In genomic region chr10:128587120-128587519, GRCm38 (mm10) we compare ENCODE assay signal across 10 mouse cellular contexts. TPM values are rescaled to one million over a fixed set of nuclear protein-coding genes. Genes with fewer than 3 reads are reported as not detected.
DNase-seq lines count a peak whose midpoint lies in the region; ATAC-seq lines count a peak whose summit lies in the region.
"Had no signal": no experiment of that assay in that cellular context is flagged by ENCODE, and none has a peak within 500 bp of the region (broad histone marks: within the 10 kb centered on the region; RNA-seq: fewer than 3 reads in every experiment).

No protein-coding gene starts in this region.

- WGBS in heart, embryonic 10.5 days: 36% methylated on average over 4 of the region's 4 CpGs
- WGBS in liver, embryonic 15.5 days (ENCODE audit: insufficient replicate concordance): 38% methylated on average over 4 of the region's 4 CpGs
- WGBS in liver, embryonic 11.5 days: 40% methylated on average over 4 of the region's 4 CpGs
- 38% methylated on average over 4 of the region's 4 CpGs for WGBS in limb, embryonic 12.5 days

- no peaks in the 10 kb centered on the region for H3K36me3 ChIP-seq in heart, embryonic 10.5 days
- no peaks in the 10 kb centered on the region for H3K36me3 ChIP-seq in liver, embryonic 15.5 days (replicated peaks)
- H3K36me3 ChIP-seq in liver, embryonic 11.5 days (ENCODE audit: control insufficient read depth, insufficient read depth, low read length): no peaks in the 10 kb centered on the region
- no peaks in the 10 kb centered on the region for H3K36me3 ChIP-seq in limb, embryonic 12.5 days

- H3K9ac ChIP-seq in liver, embryonic 15.5 days: no peak overlapping the region
- no peak overlapping the region for H3K9ac ChIP-seq in liver, embryonic 11.5 days (ENCODE audit: low read depth, low read length)
- H3K9ac ChIP-seq in limb, embryonic 12.5 days (replicated peaks): no peak overlapping the region

- peaks cover 53% of the 10 kb centered on the region for H3K27me3 ChIP-seq in heart, embryonic 10.5 days (ENCODE audit: insufficient read depth, poor library complexity, severe bottlenecking)
- peaks cover 97% of the 10 kb centered on the region for H3K27me3 ChIP-seq in liver, embryonic 15.5 days
- peaks cover 58% of the 10 kb centered on the region for H3K27me3 ChIP-seq in liver, embryonic 11.5 days (replicated peaks; ENCODE audit: control insufficient read depth, insufficient read depth, low read length)
- H3K27me3 ChIP-seq in limb, embryonic 12.5 days: peaks cover 80% of the 10 kb centered on the region

- DNase-seq in heart, embryonic 10.5 days (ENCODE audit: low spot score): no peak
- no peak for DNase-seq in heart, postnatal 25 days (ENCODE audit: low spot score)
- no peak for DNase-seq in liver, embryonic 11.5 days (ENCODE audit: low spot score)
- peak; percentile 77 for DNase-seq in thymus, postnatal 0 days (ENCODE audit: low spot score)
- DNase-seq in right cerebral cortex, postnatal 10 days (ENCODE audit: low spot score in 2 of 2): no peak
- no peak for DNase-seq in layer of hippocampus, adult 11-12 months (ENCODE audit: low spot score)
- DNase-seq: heart, postnatal 4 days; left cerebral cortex, postnatal 4 days had no signal

- no peak for ATAC-seq in liver, embryonic 15.5 days (ENCODE audit: insufficient read depth)
- no peak for ATAC-seq in liver, embryonic 11.5 days (replicated peaks; ENCODE audit: low FRiP score)
- ATAC-seq in limb, embryonic 12.5 days (ENCODE audit: insufficient number of reproducible peaks, insufficient read depth, low FRiP score, low TSS enrichment, low read depth): no peak

- 0 out of 2 replicates have a peak overlapping the region, but pooled peaks have one; percentile 8 for H3K4me3 ChIP-seq in heart, embryonic 10.5 days
- H3K4me3 ChIP-seq in liver, embryonic 15.5 days (replicated peaks): no peak overlapping the region
- no peak overlapping the region for H3K4me3 ChIP-seq in liver, embryonic 11.5 days (ENCODE audit: low read depth, low read length)
- peak overlapping the region; percentile 62 for H3K4me3 ChIP-seq in limb, embryonic 12.5 days (replicated peaks)

- peak overlapping the region; percentile 84; the same call in 1 of the 2 replicates for H3K4me2 ChIP-seq in liver, embryonic 15.5 days
- no peak overlapping the region; the same call in 1 of the 2 replicates for H3K4me2 ChIP-seq in liver, embryonic 11.5 days
- H3K4me2 ChIP-seq in limb, embryonic 12.5 days: peak overlapping the region; percentile 98

- intact Hi-C loops in heart, postnatal 25 days (cut with DNase I): no loop called here

- peak overlapping the region; percentile 52; the same call in 1 of the 2 replicates for H3K27ac ChIP-seq in heart, embryonic 10.5 days
- no peak overlapping the region for H3K27ac ChIP-seq in liver, embryonic 15.5 days (replicated peaks)
- H3K27ac ChIP-seq in liver, embryonic 11.5 days (ENCODE audit: low read depth, low read length): no peak overlapping the region
- peak overlapping the region; percentile 69 for H3K27ac ChIP-seq in limb, embryonic 12.5 days

- peaks cover 49% of the 10 kb centered on the region for H3K4me1 ChIP-seq in heart, embryonic 10.5 days
- H3K4me1 ChIP-seq in liver, embryonic 15.5 days (replicated peaks): peaks cover 29% of the 10 kb centered on the region
- peaks cover 8% of the 10 kb centered on the region; the same call in 1 of the 2 replicates for H3K4me1 ChIP-seq in liver, embryonic 11.5 days (replicated peaks; ENCODE audit: control insufficient read depth, insufficient read depth, low read length)
- H3K4me1 ChIP-seq in limb, embryonic 12.5 days (replicated peaks): peaks cover 39% of the 10 kb centered on the region

- H3K9me3 ChIP-seq in heart, embryonic 10.5 days: no peaks in the 10 kb centered on the region
- no peaks in the 10 kb centered on the region for H3K9me3 ChIP-seq in liver, embryonic 15.5 days (replicated peaks)
- H3K9me3 ChIP-seq in liver, embryonic 11.5 days (ENCODE audit: control insufficient read depth, low read length): no peaks in the 10 kb centered on the region
- H3K9me3 ChIP-seq in limb, embryonic 12.5 days: no peaks in the 10 kb centered on the region

RNA-seq across cellular contexts. Expression of gene Erbb3, which starts 2.3 kb away (rescaled TPM):
- 7.4 and 7.7 TPM in 2 replicates for polyA plus RNA-seq in heart, embryonic 10.5 days (2016; fragmentation: Nextera tagmentation; extraction: Ambion mirVana)
- total RNA-seq in heart, postnatal 25 days (2021): 1 to 10 TPM; 8.3 to 8.6 TPM
- polyA plus RNA-seq in liver, embryonic 15.5 days (2015; fragmentation: Nextera tagmentation; extraction: Ambion mirVana): 3.1 and 3.6 TPM in 2 replicates
- polyA plus RNA-seq in liver, embryonic 11.5 days (2014; fragmentation: Nextera tagmentation; extraction: Ambion mirVana): 3.0 and 3.7 TPM in 2 replicates
- 15.4 and 16.6 TPM in 2 replicates for polyA plus RNA-seq in limb, embryonic 12.5 days (2016; fragmentation: Nextera tagmentation; extraction: Ambion mirVana)
- 0.85 and 0.87 TPM in 2 replicates for polyA plus RNA-seq in thymus, postnatal 0 days (2015; fragmentation: Nextera tagmentation; extraction: Ambion mirVana)

RNA-seq across cellular contexts. Expression of gene Pa2g4, which starts 21.3 kb away (rescaled TPM):
- 168 and 225 TPM in 2 replicates for polyA plus RNA-seq in heart, embryonic 10.5 days (2016; fragmentation: Nextera tagmentation; extraction: Ambion mirVana)
- total RNA-seq in heart, postnatal 25 days (2021): 10 to 100 TPM; 45.8 to 48.6 TPM
- 118 and 119 TPM in 2 replicates for polyA plus RNA-seq in liver, embryonic 15.5 days (2015; fragmentation: Nextera tagmentation; extraction: Ambion mirVana)
- polyA plus RNA-seq in liver, embryonic 11.5 days (2014; fragmentation: Nextera tagmentation; extraction: Ambion mirVana): 384 and 397 TPM in 2 replicates
- polyA plus RNA-seq in limb, embryonic 12.5 days (2016; fragmentation: Nextera tagmentation; extraction: Ambion mirVana): 199 and 206 TPM in 2 replicates
- 238 and 264 TPM in 2 replicates for polyA plus RNA-seq in thymus, postnatal 0 days (2015; fragmentation: Nextera tagmentation; extraction: Ambion mirVana)

RNA-seq across cellular contexts. Expression of gene Rpl41, which starts 38.0 kb away (rescaled TPM):
- polyA plus RNA-seq in heart, embryonic 10.5 days (2016; fragmentation: Nextera tagmentation; extraction: Ambion mirVana): 2,301 and 2,407 TPM in 2 replicates
- 1,000 to 10,000 TPM; 1,495 to 1,582 TPM for total RNA-seq in heart, postnatal 25 days (2021)
- polyA plus RNA-seq in liver, embryonic 15.5 days (2015; fragmentation: Nextera tagmentation; extraction: Ambion mirVana): 1,944 and 2,155 TPM in 2 replicates
- 3,476 and 3,859 TPM in 2 replicates for polyA plus RNA-seq in liver, embryonic 11.5 days (2014; fragmentation: Nextera tagmentation; extraction: Ambion mirVana)
- 3,599 and 3,605 TPM in 2 replicates for polyA plus RNA-seq in limb, embryonic 12.5 days (2016; fragmentation: Nextera tagmentation; extraction: Ambion mirVana)
- polyA plus RNA-seq in thymus, postnatal 0 days (2015; fragmentation: Nextera tagmentation; extraction: Ambion mirVana): 4,302 and 4,551 TPM in 2 replicates

RNA-seq across cellular contexts. Expression of gene Rps26, which starts 39.4 kb away (rescaled TPM):
- 400 and 429 TPM in 2 replicates for polyA plus RNA-seq in heart, embryonic 10.5 days (2016; fragmentation: Nextera tagmentation; extraction: Ambion mirVana)
- total RNA-seq in heart, postnatal 25 days (2021): 100 to 1,000 TPM; 253 to 266 TPM
- 296 and 352 TPM in 2 replicates for polyA plus RNA-seq in liver, embryonic 15.5 days (2015; fragmentation: Nextera tagmentation; extraction: Ambion mirVana)
- polyA plus RNA-seq in liver, embryonic 11.5 days (2014; fragmentation: Nextera tagmentation; extraction: Ambion mirVana): 848 and 955 TPM in 2 replicates
- 753 and 757 TPM in 2 replicates for polyA plus RNA-seq in limb, embryonic 12.5 days (2016; fragmentation: Nextera tagmentation; extraction: Ambion mirVana)
- 1,143 and 1,215 TPM in 2 replicates for polyA plus RNA-seq in thymus, postnatal 0 days (2015; fragmentation: Nextera tagmentation; extraction: Ambion mirVana)

RNA-seq across cellular contexts. Expression of gene Zc3h10, which starts 39.5 kb away (rescaled TPM):
- polyA plus RNA-seq in heart, embryonic 10.5 days (2016; fragmentation: Nextera tagmentation; extraction: Ambion mirVana): 11.2 and 12.8 TPM in 2 replicates
- 1 to 10 TPM; 7.6 to 9.1 TPM for total RNA-seq in heart, postnatal 25 days (2021)
- 4.9 and 5.8 TPM in 2 replicates for polyA plus RNA-seq in liver, embryonic 15.5 days (2015; fragmentation: Nextera tagmentation; extraction: Ambion mirVana)
- polyA plus RNA-seq in liver, embryonic 11.5 days (2014; fragmentation: Nextera tagmentation; extraction: Ambion mirVana): 9.9 and 11.1 TPM in 2 replicates
- 18.1 and 21.4 TPM in 2 replicates for polyA plus RNA-seq in limb, embryonic 12.5 days (2016; fragmentation: Nextera tagmentation; extraction: Ambion mirVana)
- polyA plus RNA-seq in thymus, postnatal 0 days (2015; fragmentation: Nextera tagmentation; extraction: Ambion mirVana): 17.8 and 18.8 TPM in 2 replicates

Comparison
In these comparisons a context has a peak if more than half of its experiments do, and no peak if none do; other contexts are left out.
1. H3K27ac ChIP-seq: peak in heart, embryonic 10.5 days (single experiment) and limb, embryonic 12.5 days (single experiment); none in liver, embryonic 15.5 days (single experiment) and liver, embryonic 11.5 days (single experiment).
2. H3K4me3 ChIP-seq: peak in heart, embryonic 10.5 days (single experiment) and limb, embryonic 12.5 days (single experiment); none in liver, embryonic 15.5 days (single experiment) and liver, embryonic 11.5 days (single experiment).